Mouse (Mus musculus) C2C12 (cell line): ENCODE measurements around the gene Gnl1. TPM values are rescaled to one million over a fixed set of nuclear protein-coding genes. Genes with fewer than 3 reads are reported as not detected.
"Not testable (repeated sequence)": the region's sequence is repeated elsewhere in the genome, so short reads cannot be mapped to it uniquely, and the experiment has no call there.

Source experiments
- H3K27me3 ChIP-seq: one replicate; pipeline ENCODE4 v1.6.1; 2011; ENCODE audit not compliant: control insufficient read depth, insufficient read depth, insufficient read length
- H3K36me3 ChIP-seq: one replicate; pipeline ENCODE4 v1.6.1; 2011; ENCODE audit not compliant: control insufficient read depth, insufficient read depth
- H3K4me3 ChIP-seq: one replicate; pipeline ENCODE4 v1.5.1; 2011; ENCODE audit warnings: mild to moderate bottlenecking, control low read depth; ENCODE audit not compliant: poor library complexity, insufficient read depth, severe bottlenecking
- H3K79me2 ChIP-seq: one replicate; pipeline ENCODE4 v1.6.1; 2011; ENCODE audit not compliant: control insufficient read depth, insufficient read depth
- H3K79me3 ChIP-seq: one replicate; pipeline ENCODE4 v1.6.1; 2011; ENCODE audit warnings: low read depth, control low read depth
- H3ac ChIP-seq: one replicate; pipeline ENCODE3; 2011; ENCODE audit warnings: low read depth; ENCODE audit not compliant: control insufficient read depth, insufficient read length
- CEBPB ChIP-seq: IDR thresholded peaks from one replicate; pipeline ENCODE4 v1.6.1; 2011; ENCODE audit warnings: low read depth, mild to moderate bottlenecking, control low read depth, moderate library complexity
- CTCF ChIP-seq: IDR thresholded peaks from one replicate; pipeline ENCODE4 v1.5.1; 2011; ENCODE audit not compliant: control insufficient read depth, insufficient read depth, insufficient read length
- FOSL1 ChIP-seq: IDR thresholded peaks from one replicate; pipeline ENCODE4 v1.8.0; 2011; ENCODE audit warnings: mild to moderate bottlenecking, low read length; ENCODE audit not compliant: poor library complexity, insufficient read depth, severe bottlenecking
- MAX ChIP-seq: IDR thresholded peaks from one replicate; pipeline ENCODE4 v1.6.1; 2011; ENCODE audit warnings: mild to moderate bottlenecking, control low read depth
- MYOD1 ChIP-seq: IDR thresholded peaks from one replicate; pipeline ENCODE4 v1.6.1; 2011; ENCODE audit warnings: low read depth; ENCODE audit not compliant: control insufficient read depth, insufficient read length
- MYOG ChIP-seq: IDR thresholded peaks from one replicate; pipeline ENCODE4 v1.6.1; 2011; ENCODE audit not compliant: control insufficient read depth, insufficient read length; ENCODE audit errors: extremely low read depth
- USF1 ChIP-seq: IDR thresholded peaks from one replicate; pipeline ENCODE4 v1.6.1; 2011; ENCODE audit warnings: low read depth, mild to moderate bottlenecking, control low read depth, moderate library complexity
- polyA plus RNA-seq: library from polyadenylated mRNA; unstranded; fragments of >200 nt; fragmentation: generic; extraction: Trizol; gene quantifications from one replicate; pipeline ENCODE4 v1.2.1, GENCODE M21; 2012; ENCODE audit warnings: missing spikeins

Gnl1 gene
- polyA plus RNA-seq, 1 experiment = 71.7 TPM

GRCm38 (mm10) chr17:35939941-35940340, 39.7 kb upstream of the Gnl1 start:
- TF ChIP-seq MYOG (no peak), MAX (no peak), CEBPB (no peak), FOSL1 (no peak), MYOD1 (no peak), USF1 (no peak), CTCF (no peak)
- H3K27me3 ChIP-seq = no peaks in the 10 kb centered on the region
- H3K79me2 ChIP-seq = no peaks in the 10 kb centered on the region
- no peak overlapping the region for H3ac ChIP-seq
- no peaks in the 10 kb centered on the region for H3K36me3 ChIP-seq
- H3K79me3 ChIP-seq = no peaks in the 10 kb centered on the region
- no peak overlapping the region for H3K4me3 ChIP-seq

DNA sequence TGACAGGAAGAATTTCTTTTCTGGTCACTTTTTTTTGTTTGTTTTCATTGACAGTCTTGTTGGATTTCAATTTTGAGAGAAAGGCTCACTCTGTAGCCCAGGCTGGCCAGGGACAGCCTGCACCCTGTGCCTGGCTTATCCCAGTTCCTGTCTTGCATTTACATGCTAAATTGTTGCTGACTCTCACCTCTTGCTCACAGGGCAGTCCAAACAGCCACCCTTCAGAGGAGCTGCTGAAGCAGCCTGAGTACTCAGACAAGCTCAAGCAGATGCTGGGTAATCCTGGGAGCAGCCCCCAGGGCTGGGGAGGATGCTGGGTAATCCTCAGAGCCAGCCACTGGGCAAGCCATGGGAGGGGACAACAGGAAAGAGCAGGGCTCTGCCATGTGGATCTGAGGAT, 28.7 kb upstream of the Gnl1 start:
- H3K27me3 ChIP-seq, H3K79me3 ChIP-seq, H3K79me2 ChIP-seq, H3ac ChIP-seq, H3K4me3 ChIP-seq: not testable (repeated sequence)
- peaks cover 11% of the 10 kb centered on the region for H3K36me3 ChIP-seq

GRCm38 (mm10) chr17:35952559-35952958, 27.1 kb upstream of the Gnl1 start:
- not testable (repeated sequence) for H3K79me2 ChIP-seq, H3K79me3 ChIP-seq, H3K4me3 ChIP-seq, H3K27me3 ChIP-seq, H3ac ChIP-seq
- H3K36me3 ChIP-seq = peaks cover 27% of the 10 kb centered on the region

DNA sequence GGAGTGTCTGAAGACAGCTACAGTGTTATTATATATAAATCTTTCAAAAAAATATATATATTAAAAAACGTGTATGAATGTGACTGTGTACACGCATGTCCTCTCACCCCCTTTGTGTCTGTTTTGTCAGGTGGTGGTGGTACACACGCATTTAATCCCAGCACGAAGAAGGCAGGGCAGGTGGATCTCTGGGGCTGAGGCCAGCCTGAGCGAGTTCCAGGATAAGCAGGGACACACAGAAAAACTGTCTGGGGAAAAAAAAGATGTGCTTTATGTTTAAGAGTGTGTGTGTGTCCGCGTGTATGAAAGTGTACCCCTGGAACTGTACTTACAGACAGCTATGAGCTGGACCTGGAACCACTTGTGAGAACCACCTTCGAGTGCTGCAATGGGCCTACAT, 25.0 kb upstream of the Gnl1 start:
- no peaks in the 10 kb centered on the region for H3K79me3 ChIP-seq
- TF ChIP-seq MYOD1 = no peak
- no peak for TF ChIP-seq MAX
- no peak for TF ChIP-seq USF1
- no peak for TF ChIP-seq FOSL1
- TF ChIP-seq MYOG = no peak
- no peak for TF ChIP-seq CTCF
- no peak for TF ChIP-seq CEBPB
- no peak overlapping the region for H3K4me3 ChIP-seq
- H3K27me3 ChIP-seq = no peaks in the 10 kb centered on the region
- no peak overlapping the region for H3ac ChIP-seq
- peaks cover 47% of the 10 kb centered on the region for H3K36me3 ChIP-seq
- H3K79me2 ChIP-seq = no peaks in the 10 kb centered on the region

DNA sequence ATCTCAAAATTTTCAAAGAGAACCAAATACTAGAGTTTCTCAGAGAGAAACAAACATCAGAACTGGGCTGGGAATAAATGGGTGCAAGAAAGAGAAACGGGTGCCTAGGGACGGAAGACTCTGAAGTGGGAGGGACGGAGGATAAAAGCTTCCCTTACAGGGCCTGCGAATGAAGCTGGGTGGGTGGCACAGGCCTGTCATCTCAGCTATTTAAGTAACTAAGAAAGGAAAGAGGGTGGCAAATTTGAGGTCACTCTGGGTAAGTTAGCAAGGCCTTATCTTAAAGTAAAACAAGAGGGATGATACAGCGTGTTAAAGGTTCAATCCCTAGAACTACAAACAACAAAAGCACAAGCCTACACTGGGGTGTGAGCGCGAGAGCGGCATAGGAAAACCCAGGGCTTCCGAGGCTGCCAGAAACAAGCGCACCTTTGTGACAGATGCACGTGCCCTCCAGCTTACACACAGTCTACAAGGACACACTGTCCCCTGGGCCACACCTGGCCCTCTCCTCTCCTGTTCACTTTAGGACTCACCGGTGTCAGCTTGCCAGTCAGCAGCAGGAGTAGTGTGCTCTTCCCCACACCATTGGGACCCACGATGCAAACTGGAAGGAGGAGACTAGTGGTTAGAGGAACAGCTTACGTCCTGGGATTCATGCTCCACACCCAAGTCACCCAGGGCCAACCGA, 21.0 kb upstream of the Gnl1 start:
- no peak for TF ChIP-seq CEBPB

DNA sequence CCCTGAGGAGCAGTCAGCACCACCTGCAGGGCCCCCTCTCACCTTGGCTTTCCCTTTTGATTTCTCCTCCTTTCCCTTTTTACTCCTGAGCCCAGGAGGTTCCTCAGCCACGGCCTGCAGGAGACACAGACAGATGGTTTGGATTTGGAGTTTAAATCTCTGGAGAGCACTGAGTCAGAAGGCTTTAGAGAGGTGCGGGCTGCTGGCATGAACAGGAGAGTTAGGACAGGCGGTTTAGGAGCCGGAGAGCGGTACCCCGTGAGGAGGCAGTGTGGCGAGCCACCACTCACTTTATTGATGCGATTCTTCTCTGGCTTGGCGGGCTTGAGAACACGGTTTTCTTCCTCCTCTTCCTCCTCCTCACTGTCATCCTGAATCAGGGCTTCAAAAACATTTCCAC, 16.4 kb upstream of the Gnl1 start:
- peaks cover 23% of the 10 kb centered on the region for H3K79me3 ChIP-seq
- H3K36me3 ChIP-seq = peaks cover 71% of the 10 kb centered on the region
- H3K4me3 ChIP-seq = no peak overlapping the region
- no peaks in the 10 kb centered on the region for H3K27me3 ChIP-seq
- H3K79me2 ChIP-seq = peaks cover 38% of the 10 kb centered on the region
- TF ChIP-seq CTCF (no peak), MAX (no peak), USF1 (no peak), FOSL1 (no peak), CEBPB (no peak)
- H3ac ChIP-seq = no peak overlapping the region

More for the DNA sequence above, 21.0 kb upstream of the Gnl1 start:
- Histone ChIP-seq H3K4me3 (no peak overlapping the region), H3K79me2 (no peaks in the 10 kb centered on the region), H3K36me3 (peaks cover 86% of the 10 kb centered on the region), H3K79me3 (no peaks in the 10 kb centered on the region), H3K27me3 (no peaks in the 10 kb centered on the region), H3ac (no peak overlapping the region)

DNA sequence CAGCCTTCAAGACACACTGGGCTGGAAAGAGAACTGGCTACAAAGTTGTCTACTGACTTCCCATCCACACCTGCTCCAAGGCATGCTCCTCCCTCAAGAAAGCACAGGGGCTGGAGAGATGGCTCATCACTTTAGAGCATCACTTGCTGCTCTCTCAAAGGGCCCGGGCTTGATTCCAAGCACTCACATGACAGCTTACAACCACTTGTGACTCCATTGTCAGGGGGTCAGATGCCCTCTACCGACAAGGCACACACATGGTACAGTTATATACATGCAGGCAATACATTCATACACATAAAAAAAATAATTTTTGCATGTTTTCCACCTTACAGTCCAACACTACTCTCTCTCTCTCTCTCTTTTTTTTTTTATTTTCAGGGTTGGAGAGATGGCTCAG, 12.0 kb upstream of the Gnl1 start:
- Histone ChIP-seq H3K79me3 (peaks cover 34% of the 10 kb centered on the region), H3K27me3 (no peaks in the 10 kb centered on the region), H3K79me2 (peaks cover 51% of the 10 kb centered on the region), H3K4me3 (no peak overlapping the region), H3ac (no peak overlapping the region), H3K36me3 (peaks cover 34% of the 10 kb centered on the region)
- TF ChIP-seq CEBPB (no peak), MYOG (no peak), MYOD1 (no peak), MAX (no peak), CTCF (no peak), USF1 (no peak), FOSL1 (no peak)
